Mouse (Mus musculus) neutrophil, adult 5-6 weeks (primary cell): ENCODE measurements around the gene Krtap14. TPM values are rescaled to one million over a fixed set of nuclear protein-coding genes. Genes with fewer than 3 reads are reported as not detected.

Experiments
- ATAC-seq: fragments of 151-379, 151-347 bp; 2 replicates; pipeline ENCODE4 v1.8.0; 2017; ENCODE audit warnings: mild to moderate bottlenecking, moderate TSS enrichment; ENCODE audit not compliant: insufficient number of reproducible peaks, poor library complexity, low FRiP score, severe bottlenecking; ENCODE audit errors: extremely low read depth
- total RNA-seq: library from RNA; stranded (forward); fragments of 200-1000 nt; gene quantifications from 2 replicates; pipeline ENCODE4 v1.2.3, GENCODE M21; 2017

The Krtap14 gene
- total RNA-seq: not detected in 2 replicates

DNA sequence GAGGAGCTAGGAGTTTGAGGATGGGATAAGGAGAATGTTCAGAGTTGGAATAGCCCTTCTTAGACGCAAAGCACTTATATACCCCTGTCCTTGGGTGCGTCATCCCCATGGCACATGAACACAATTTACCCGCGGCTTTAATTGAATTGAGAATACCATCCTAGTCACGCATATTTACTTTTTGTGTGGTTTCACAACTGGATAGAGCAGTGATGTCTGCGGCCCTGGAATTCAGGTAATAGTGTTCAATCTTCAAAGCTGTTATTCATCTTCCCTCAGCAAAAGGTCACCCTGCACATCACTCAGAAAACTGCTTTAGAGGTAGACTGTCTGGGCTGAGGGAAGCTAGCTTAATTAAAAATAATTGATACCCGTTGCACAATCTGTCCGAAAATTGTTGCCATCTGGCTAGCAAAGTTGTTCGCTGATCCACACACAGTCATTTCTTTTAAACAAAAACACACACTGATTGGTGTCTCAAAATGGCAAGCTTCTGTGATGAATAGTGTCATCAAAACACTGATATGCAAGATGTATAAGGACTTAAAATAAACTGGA, at the start of gene Krtap14:
TSS of gene Krtap14 (minus strand) at position 51 of the 558 bp plus-strand sequence.
- ATAC-seq: no peak

DNA sequence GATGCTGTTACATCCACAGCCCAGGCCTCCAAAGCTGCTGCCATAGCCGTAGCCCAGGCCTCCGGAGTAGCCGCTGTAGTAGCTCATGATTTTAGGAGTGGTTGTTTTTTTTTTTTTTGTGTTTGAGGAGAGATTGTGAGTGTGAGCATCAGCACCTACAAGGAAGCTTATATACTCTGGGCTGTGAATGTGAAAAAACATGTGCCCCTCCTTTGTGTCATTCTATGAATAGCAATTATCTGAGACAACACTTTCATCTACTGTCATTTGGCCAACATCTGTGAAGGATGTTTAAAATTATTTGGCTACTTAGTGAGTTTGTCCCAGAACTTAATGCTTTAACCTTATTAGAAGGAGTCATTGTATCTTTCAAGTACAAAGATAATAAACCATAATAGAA, 48.2 kb upstream of the Krtap14 start, which contains the start of gene Krtap19-2:
TSS of gene Krtap19-2 (minus strand) at position 101 of the 400 bp plus-strand sequence.
- no peak for ATAC-seq

DNA sequence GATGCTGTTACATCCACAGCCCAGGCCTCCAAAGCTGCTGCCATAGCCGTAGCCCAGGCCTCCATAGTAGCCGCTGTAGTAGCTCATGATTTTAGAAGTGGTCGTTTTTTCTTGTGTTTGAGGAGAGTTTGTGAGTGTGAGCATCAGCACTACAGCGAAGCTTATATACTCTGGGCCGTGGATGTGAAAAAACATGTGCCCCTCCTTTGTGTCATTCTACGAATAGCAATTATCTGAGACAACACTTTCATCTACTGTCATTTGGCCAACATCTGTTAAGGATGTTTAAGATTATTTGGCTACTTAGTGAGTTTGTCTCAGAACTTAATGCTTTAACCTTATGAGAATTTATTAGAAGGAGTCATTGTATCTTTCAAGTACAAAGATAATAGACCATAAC, 43.4 kb upstream of the Krtap14 start, which contains the start of gene Krtap19-1:
TSS of gene Krtap19-1 (minus strand) at position 101 of the 400 bp plus-strand sequence.
- no peak for ATAC-seq

DNA sequence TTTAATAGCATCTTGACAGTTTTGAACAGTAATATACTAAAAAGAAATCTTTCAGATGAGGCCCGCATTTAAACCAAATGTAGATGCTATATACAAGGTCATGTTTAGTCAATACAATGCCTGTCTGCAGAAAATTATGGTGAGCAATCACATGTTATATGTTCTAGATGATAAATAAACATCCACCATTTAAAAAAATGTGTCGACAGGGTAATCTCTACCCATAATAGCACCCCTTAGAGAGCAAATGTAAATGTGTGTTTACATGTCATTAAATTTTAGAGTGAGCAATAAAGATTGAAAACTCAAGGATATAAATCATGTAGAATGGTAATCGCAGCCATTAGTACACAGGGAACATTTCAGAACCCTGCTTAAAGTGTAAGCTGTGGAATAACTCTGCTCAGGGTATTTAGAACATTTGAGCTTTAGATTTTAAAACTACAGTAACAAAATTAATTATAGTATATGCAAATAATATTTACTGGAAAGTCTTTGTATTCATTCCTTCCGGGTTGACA, 39.0 kb upstream of the Krtap14 start:
- no peak for ATAC-seq

DNA sequence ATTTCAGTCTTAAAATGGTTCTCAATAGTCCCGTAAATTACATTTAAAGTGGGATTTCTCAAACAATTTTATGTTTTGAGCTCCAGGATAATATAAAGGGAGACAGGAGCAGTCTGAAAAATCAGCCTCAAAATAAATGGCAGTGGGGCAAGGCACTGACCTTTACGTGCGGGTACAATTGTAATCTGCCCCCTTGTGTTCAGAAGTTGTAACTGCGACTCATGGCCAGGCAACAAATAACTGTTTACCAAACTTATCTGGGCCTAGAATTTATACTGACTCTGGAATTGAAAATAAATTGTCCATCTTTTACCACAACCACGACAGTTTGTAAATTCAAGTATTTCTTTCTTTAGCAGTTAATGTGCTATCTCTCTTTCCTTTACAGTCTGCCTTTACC, 25.5 kb upstream of the Krtap14 start:
- no peak for ATAC-seq

DNA sequence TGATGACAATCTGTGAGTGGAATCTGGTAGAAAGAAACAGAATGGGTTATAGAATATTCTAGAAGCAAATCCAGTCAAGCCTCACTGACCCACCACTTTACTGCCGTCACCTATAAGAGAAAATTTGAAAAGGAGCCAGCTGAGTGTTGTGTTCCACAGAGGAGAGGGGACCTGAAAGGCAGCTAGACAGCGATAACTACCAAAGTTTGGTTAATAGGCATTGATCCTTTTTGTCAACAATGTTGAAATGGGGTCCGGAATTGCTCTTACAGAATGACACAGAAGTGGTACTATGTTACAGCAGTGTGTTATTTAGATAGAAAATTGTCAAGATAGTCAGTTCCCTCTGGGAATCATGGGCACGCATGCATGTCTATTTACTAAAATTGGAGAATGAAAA, 22.6 kb upstream of the Krtap14 start:
- ATAC-seq: no peak

DNA sequence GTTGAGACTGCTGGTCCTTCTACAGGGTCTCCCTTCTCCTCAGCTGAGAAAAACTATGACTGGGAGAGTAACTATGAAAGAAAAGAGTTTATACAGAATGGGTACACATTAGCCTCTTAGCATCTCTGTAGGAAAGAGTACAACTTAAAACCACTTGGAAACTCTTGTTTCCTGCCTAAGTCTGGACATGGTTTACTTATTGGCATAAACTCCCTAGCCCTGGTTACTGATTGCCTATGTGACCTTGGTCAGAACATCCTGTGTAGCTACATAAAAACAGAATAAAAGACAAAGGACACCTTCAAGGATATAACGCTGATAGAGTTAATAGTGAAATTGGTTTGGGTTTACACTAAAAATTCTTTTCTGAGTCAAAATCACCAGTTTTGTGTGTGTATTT, 21.4 kb upstream of the Krtap14 start:
- no peak for ATAC-seq

DNA sequence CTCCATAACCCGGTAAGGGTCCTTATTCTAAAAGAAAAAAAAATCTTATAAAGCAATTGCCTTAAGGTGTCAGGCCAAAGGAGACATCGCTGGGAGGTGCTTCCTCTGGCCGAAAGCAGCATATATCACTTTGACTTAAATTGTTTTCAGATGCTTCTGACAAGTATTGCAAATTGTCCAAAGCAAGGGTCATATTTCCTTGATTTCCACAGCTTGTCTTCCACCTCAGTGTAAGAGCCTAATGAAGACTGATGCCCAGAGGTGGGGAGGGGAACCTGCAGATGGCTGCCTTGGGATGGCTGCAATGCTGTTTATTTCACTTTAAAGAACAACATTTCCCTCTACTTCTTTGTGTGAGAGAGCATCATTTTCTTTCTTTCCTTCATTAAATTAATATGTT, 1.0 kb upstream of the Krtap14 start:
- ATAC-seq: no peak

DNA sequence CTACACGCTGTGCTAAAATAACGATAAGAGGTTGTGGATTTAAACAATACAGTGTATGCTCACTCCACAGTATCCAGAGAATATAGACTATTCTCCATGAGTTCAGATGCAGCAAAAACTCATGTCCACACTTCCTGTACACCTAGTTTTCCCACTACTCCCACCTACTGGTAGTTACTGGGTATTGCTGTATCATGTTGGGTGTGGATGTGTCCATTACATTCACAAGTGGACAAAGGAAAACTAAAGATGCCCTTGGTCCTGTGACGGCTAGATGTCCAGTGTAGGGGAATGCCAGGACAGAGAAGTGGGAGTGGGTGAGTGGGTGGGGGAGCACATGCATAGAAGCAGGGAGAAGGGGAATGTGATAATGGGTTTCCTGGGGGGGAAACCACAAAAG, 2.2 kb downstream of the Krtap14 start:
- no peak for ATAC-seq

DNA sequence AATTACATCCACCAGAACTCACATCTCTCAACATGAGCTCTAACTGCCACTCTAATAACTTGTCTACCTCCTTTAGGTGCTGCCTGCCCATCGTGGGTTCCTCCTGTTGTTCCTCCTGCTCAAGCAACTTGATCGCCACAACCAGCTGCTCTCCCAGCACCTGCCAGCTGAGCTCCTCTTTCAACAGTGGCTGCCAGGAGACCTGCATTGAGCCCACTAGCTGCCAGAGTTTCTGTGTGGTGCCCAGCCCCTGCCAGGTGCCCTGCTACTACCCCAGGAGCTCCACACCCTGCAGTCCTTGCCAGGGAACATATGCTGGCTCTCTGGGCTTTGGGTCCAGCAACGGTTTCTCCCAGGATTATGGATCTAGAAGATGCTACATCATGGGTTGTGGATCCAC, 5.9 kb downstream of the Krtap14 start, which contains the start of gene Krtap15:
TSS of gene Krtap15 (plus strand) at position 150 of the 400 bp plus-strand sequence.
- ATAC-seq: no peak

DNA sequence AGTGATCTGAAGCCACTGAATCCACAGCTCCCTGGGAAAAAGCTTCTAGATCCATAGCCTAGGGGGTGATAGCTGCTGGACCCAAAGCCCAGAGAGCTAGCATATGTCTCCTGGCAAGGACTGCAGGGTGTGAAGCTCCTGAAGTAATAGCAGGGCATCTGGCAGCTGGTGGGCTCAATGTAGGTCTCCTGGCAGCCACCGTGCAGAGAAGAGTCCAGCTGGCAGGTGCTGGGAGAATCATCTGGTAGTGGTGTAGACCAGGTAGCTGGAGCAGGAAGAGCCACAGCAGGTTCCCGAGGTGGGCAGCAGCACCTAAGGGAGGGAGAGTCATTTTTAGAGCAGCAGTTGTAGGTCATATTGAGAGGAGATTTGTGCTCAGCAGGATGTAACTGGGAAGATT, 14.1 kb downstream of the Krtap14 start, which contains the start of gene Gm20741:
TSS of gene Gm20741 (minus strand) at position 394 of the 400 bp plus-strand sequence.
- ATAC-seq: no peak

DNA sequence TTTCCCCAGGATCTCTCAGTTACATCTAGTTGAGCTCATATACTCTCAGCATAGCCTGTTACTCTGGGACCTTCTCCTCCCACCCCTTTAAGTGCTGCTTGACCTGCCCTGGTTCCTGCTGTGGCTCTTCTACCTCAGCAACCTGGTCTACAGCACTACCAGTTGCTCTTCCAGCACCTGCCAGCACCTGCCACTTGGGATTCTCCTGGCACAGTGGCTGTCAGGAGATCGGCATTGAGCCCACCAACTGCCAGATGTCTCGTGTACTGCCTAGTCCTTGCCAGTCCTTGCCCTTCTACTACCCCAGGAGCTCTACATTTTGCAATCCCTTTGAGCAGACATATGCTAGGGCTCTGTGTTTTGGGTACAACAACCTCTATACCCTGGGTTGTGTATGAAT, 39.2 kb downstream of the Krtap14 start:
- ATAC-seq: no peak

DNA sequence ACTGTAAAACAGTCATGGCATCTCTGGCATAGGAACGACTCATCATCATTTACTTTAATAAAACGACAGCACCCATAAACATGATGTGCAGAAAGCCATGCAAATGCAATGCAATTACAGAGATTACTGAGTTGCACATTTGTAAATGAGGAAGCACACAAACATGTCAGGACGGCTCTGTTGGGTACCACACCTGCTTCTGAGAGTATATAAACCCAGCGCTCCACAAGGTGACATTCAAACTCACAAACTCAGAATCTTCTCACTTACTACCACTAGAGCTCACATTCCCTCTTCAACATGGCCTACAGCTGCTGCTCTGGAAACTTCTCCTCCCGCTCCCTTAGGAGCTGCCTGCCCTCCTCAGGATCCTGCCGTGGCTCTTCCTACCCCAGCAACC, 48.3 kb downstream of the Krtap14 start, which contains the start of gene Gm5965:
TSS of gene Gm5965 (plus strand) at position 301 of the 400 bp plus-strand sequence.
- no peak for ATAC-seq

DNA sequence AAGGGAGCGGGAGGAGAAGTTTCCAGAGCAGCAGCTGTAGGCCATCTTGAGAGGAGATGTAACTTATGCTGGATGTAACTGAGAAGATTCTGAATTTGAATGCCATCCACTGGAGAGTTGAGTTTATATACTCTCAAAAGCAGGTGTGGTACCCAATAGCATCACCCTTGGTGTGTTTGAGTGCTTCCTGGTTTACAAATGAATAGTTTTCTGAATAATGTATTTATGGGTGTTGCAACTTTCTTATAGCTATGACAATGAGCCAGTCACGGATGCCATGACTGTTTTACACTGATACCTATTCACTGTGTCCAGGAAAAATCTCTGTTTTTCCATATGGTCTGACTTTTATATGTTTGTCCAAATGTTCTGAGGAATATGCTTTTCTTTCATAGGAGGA, 51.8 kb downstream of the Krtap14 start, which contains the start of gene 2310057N15Rik:
TSS of gene 2310057N15Rik (minus strand) at position 101 of the 400 bp plus-strand sequence.
- no peak for ATAC-seq

Other genes with a start within 250 kb of the Krtap14 start
- gene Krtap24-1, start 213.9 kb downstream of the Krtap14 start, total RNA-seq: not detected in 2 replicates
- gene 2310079G19Rik, start 198.5 kb downstream of the Krtap14 start, total RNA-seq: not detected in 2 replicates
- not detected in 2 replicates for gene Krtap26-1, start 178.3 kb downstream of the Krtap14 start, total RNA-seq
- not detected in 2 replicates for gene Krtap27-1, start 154.5 kb downstream of the Krtap14 start, total RNA-seq
- not detected in 2 replicates for gene 2310061N02Rik, start 118.2 kb downstream of the Krtap14 start, total RNA-seq
- not detected in 2 replicates for gene Krtap13-1, start 97.3 kb downstream of the Krtap14 start, total RNA-seq
- gene Krtap13, start 74.5 kb downstream of the Krtap14 start, total RNA-seq: not detected in 2 replicates
- not detected in 2 replicates for gene 2310034C09Rik, start 67.3 kb downstream of the Krtap14 start, total RNA-seq
- not detected in 2 replicates for gene 2310057N15Rik, start 51.9 kb downstream of the Krtap14 start, total RNA-seq
- not detected in 2 replicates for gene Gm5965, start 48.2 kb downstream of the Krtap14 start, total RNA-seq
- gene Gm20741, start 13.9 kb downstream of the Krtap14 start, total RNA-seq: not detected in 2 replicates
- not detected in 2 replicates for gene Krtap15, start 5.9 kb downstream of the Krtap14 start, total RNA-seq
- not detected in 2 replicates for gene Krtap19-1, start 43.3 kb upstream of the Krtap14 start, total RNA-seq
- not detected in 2 replicates for gene Krtap19-2, start 48.1 kb upstream of the Krtap14 start, total RNA-seq
- not detected in 2 replicates for gene Krtap19-3, start 51.9 kb upstream of the Krtap14 start, total RNA-seq
- gene Krtap19-4, start 58.9 kb upstream of the Krtap14 start, total RNA-seq: not detected in 2 replicates
- gene Krtap19-5, start 70.3 kb upstream of the Krtap14 start, total RNA-seq: not detected in 2 replicates
- not detected in 2 replicates for gene Krtap19-9b, start 106.1 kb upstream of the Krtap14 start, total RNA-seq
- gene Krtap16-3, start 136.7 kb upstream of the Krtap14 start, total RNA-seq: not detected in 2 replicates
- gene Krtap22-2, start 184.6 kb upstream of the Krtap14 start, total RNA-seq: not detected in 2 replicates
- gene Gm10229, start 189.1 kb upstream of the Krtap14 start, total RNA-seq: not detected in 2 replicates
- gene Krtap6-1, start 205.6 kb upstream of the Krtap14 start, total RNA-seq: not detected in 2 replicates
- gene Gm10228, start 215.3 kb upstream of the Krtap14 start, total RNA-seq: not detected in 2 replicates
- not detected in 2 replicates for gene Krtap6-5, start 221.7 kb upstream of the Krtap14 start, total RNA-seq
- gene 1110025L11Rik, start 237.9 kb upstream of the Krtap14 start, total RNA-seq: not detected in 2 replicates